Mouse (Mus musculus): ENCODE data around the gene Gdf1.

DNA sequence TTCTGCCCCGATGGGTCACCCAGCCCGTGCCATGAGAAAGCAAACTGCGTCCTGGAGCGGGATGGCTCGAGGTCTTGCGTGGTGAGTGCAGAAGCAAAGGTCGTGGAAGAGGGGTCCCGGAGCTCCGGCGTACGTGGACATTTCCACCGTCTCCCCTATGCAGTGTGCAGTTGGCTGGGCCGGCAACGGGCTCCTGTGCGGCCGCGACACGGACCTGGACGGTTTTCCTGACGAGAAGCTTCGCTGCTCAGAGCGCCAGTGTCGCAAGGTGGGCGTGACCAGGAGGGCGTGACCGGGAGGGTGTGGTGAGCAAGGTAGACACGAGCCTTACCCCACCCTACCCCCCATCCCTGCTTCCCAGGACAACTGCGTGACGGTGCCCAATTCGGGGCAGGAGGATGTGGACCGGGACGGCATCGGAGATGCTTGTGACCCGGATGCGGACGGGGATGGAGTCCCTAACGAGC, 46.7 kb downstream of the Gdf1 start:
- TF ChIP-seq CTCF (IDR thresholded peaks at IDR 0.05; ENCODE audit: low read depth): no peak
- TF ChIP-seq EP300 (IDR thresholded peaks at IDR 0.05; ENCODE audit: low read depth): no peak

Data from liver, postnatal 0 days (tissue).